Mouse (Mus musculus) stomach, postnatal 0 days (tissue): ENCODE measurements around the gene Hltf.

Experiments
- CTCF ChIP-seq: IDR thresholded peaks from 2 replicates; pipeline ENCODE4 v1.5.1; 2016; ENCODE audit warnings: antibody characterized with exemption, low read depth, mild to moderate bottlenecking, moderate library complexity
- EP300 ChIP-seq: optimal IDR thresholded peaks from 2 replicates; pipeline ENCODE3; 2016; ENCODE audit warnings: antibody characterized with exemption

DNA sequence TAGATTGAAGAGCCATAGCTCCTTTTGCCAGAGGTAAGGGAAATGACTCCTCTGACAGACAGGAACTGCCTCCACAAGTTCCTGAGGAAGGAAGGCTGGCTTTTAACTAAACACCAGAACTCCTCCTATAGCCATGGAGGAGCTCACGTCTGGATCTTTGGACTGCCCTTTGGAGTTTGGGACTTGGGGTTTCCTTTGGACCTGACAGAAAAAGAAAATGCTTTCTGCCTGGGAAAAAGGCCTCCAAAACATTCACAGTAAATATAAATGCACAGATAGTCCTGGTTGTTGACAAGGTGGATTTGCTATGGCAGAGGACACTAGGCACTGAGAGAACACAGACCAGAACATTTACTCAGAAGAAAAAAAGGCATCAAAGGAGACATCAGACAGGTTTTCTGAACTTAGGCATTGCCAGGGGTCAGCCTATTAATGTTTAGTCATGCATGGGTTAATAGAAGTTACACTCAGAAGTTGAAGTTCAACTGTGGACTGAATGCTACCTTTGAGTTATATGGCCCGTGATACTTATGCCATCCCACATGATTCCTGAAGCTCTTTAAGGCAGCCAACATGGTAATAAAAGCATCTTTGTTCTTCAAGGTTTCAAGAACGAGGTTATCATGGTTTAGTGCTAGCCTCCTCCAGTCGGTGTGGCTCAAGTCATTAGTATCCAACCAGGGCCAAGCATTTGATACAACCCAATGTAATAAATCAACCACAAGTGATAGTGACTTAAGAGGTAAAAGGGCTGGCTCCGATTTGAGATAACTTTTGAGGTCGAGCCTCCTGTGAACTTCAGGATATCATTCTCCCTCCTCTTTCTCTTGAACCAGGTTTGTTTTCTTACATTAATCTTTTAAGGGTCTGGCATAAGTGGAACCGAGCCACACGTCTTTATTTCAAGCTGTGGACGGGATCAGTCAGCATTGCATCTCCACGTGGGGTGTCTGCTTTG lies 23.6 kb upstream of the Hltf start:
- TF ChIP-seq EP300 (no peak), CTCF (no peak)
